Mouse (Mus musculus): Measurements from ENCODE around the gene Cntfr. TPM values are rescaled to one million over a fixed set of nuclear protein-coding genes. Genes with fewer than 3 reads are reported as not detected.

Gene Cntfr
- polyA plus RNA-seq, 1 experiment from 2014 or later, result 6.0 TPM

GRCm38 (mm10) chr4:41639214-41639841 is 57.6 kb downstream of the Cntfr start:
- H3K4me1 ChIP-seq (replicated peaks; ENCODE audit: control insufficient read depth, insufficient read depth, low read length), result peaks cover 11% of the 10 kb centered on the region
- peak overlapping the region; percentile 54 for H3K4me3 ChIP-seq (ENCODE audit: low read depth, low read length)
- peaks cover 19% of the 10 kb centered on the region for H3K27me3 ChIP-seq (replicated peaks; ENCODE audit: control insufficient read depth, insufficient read depth, low read length)
- peak overlapping the region; percentile 68 for H3K9ac ChIP-seq (ENCODE audit: low read depth, low read length)
- no peaks in the 10 kb centered on the region for H3K36me3 ChIP-seq (ENCODE audit: control insufficient read depth, insufficient read depth, low read length)
- DNase-seq (ENCODE audit: low spot score), result no peak
- 0 out of 2 replicates have a peak, but pooled peaks have one; percentile 6 for ATAC-seq (replicated peaks; ENCODE audit: low FRiP score)
- H3K9me3 ChIP-seq (ENCODE audit: control insufficient read depth, low read length), result no peaks in the 10 kb centered on the region
- peak overlapping the region; percentile 90 for H3K4me2 ChIP-seq
- WGBS, result 19% methylated on average over 10 of the region's 10 CpGs
- no peak overlapping the region for H3K27ac ChIP-seq (ENCODE audit: low read depth, low read length)

DNA sequence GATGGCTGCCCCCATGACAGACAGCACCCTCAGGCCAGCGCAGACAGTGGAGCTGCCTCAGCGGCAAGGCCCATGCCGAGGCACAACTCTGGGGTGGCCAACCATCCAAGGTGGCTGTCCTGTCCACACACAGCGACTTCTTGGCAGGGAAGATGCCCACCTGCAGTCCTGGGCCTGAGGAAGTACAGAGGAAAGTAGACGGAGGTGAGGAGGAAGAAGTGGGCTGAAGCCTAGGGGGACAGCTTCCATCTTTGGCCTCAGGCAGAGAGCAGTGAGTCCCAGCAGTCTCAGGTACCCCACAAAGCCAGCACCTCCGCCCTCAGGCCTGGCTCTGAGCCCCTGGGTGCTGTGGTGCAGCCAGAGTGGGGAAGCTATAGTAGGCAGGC is 58.1 kb downstream of the Cntfr start:
- no peak for ATAC-seq (replicated peaks; ENCODE audit: low FRiP score)
- no peak overlapping the region for H3K4me2 ChIP-seq

GRCm38 (mm10) chr4:41638186-41638731 is 58.6 kb downstream of the Cntfr start:
- Histone ChIP-seq H3K4me2 (no peak overlapping the region), H3K9ac (ENCODE audit: low read depth, low read length) (no peak overlapping the region), H3K27me3 (replicated peaks; ENCODE audit: control insufficient read depth, insufficient read depth, low read length) (peaks cover 19% of the 10 kb centered on the region), H3K9me3 (ENCODE audit: control insufficient read depth, low read length) (no peaks in the 10 kb centered on the region), H3K27ac (ENCODE audit: low read depth, low read length) (no peak overlapping the region), H3K4me3 (ENCODE audit: low read depth, low read length) (no peak overlapping the region), H3K36me3 (ENCODE audit: control insufficient read depth, insufficient read depth, low read length) (no peaks in the 10 kb centered on the region; the same call in 1 of the 2 replicates), H3K4me1 (replicated peaks; ENCODE audit: control insufficient read depth, insufficient read depth, low read length) (peaks cover 11% of the 10 kb centered on the region)
- ATAC-seq (replicated peaks; ENCODE audit: low FRiP score), result no peak
- 86% methylated on average over 10 of the region's 10 CpGs for WGBS
- DNase-seq (ENCODE audit: low spot score), result no peak

More for the DNA sequence above, 58.1 kb downstream of the Cntfr start:
- 69% methylated on average over 6 of the region's 6 CpGs for WGBS
- no peak for DNase-seq (ENCODE audit: low spot score)
- peaks cover 19% of the 10 kb centered on the region for H3K27me3 ChIP-seq (replicated peaks; ENCODE audit: control insufficient read depth, insufficient read depth, low read length)
- H3K9ac ChIP-seq (ENCODE audit: low read depth, low read length), result no peak overlapping the region
- H3K27ac ChIP-seq (ENCODE audit: low read depth, low read length), result no peak overlapping the region
- H3K4me1 ChIP-seq (replicated peaks; ENCODE audit: control insufficient read depth, insufficient read depth, low read length), result peaks cover 11% of the 10 kb centered on the region
- no peaks in the 10 kb centered on the region for H3K9me3 ChIP-seq (ENCODE audit: control insufficient read depth, low read length)
- no peak overlapping the region for H3K4me3 ChIP-seq (ENCODE audit: low read depth, low read length)
- H3K36me3 ChIP-seq (ENCODE audit: control insufficient read depth, insufficient read depth, low read length), result no peaks in the 10 kb centered on the region

- Histone ChIP-seq H3K9ac (ENCODE audit: low read depth, low read length) (no peak overlapping the region), H3K4me2 (no peak overlapping the region; the same call in 1 of the 2 replicates), H3K9me3 (ENCODE audit: control insufficient read depth, low read length) (no peaks in the 10 kb centered on the region), H3K4me1 (replicated peaks; ENCODE audit: control insufficient read depth, insufficient read depth, low read length) (peaks cover 11% of the 10 kb centered on the region), H3K36me3 (ENCODE audit: control insufficient read depth, insufficient read depth, low read length) (no peaks in the 10 kb centered on the region; the same call in 1 of the 2 replicates), H3K27me3 (replicated peaks; ENCODE audit: control insufficient read depth, insufficient read depth, low read length) (peaks cover 19% of the 10 kb centered on the region), H3K27ac (ENCODE audit: low read depth, low read length) (no peak overlapping the region), H3K4me3 (ENCODE audit: low read depth, low read length) (no peak overlapping the region)
- no peak for ATAC-seq (replicated peaks; ENCODE audit: low FRiP score)
- WGBS, result 70% methylated on average over 10 of the region's 10 CpGs
- DNase-seq (ENCODE audit: low spot score), result no peak
Observed at GRCm38 (mm10) chr4:41636882-41637635, 59.8 kb downstream of the Cntfr start.

DNA sequence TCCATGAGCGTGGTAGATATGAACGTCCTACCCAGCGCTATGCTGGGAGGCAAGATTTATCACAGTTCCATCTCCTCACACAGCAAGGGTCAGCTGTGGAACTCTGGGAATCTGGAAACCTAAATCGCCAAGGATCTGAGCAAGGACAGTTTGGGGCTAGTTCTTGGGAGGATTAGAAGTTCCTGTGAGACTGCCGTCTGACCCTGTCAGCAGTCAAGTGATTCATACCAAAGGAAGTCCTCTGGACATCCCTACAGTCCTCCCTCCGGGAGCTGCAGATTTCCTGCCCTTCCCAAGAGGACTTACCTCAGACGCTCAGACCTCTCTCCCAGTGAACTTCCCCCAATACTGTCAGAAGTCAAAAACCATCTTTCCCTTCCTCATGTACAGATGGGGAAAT is 60.5 kb downstream of the Cntfr start:
- Histone ChIP-seq H3K4me2 (no peak overlapping the region), H3K9me3 (ENCODE audit: control insufficient read depth, low read length) (no peaks in the 10 kb centered on the region), H3K9ac (ENCODE audit: low read depth, low read length) (no peak overlapping the region), H3K27ac (ENCODE audit: low read depth, low read length) (no peak overlapping the region), H3K4me3 (ENCODE audit: low read depth, low read length) (no peak overlapping the region), H3K4me1 (replicated peaks; ENCODE audit: control insufficient read depth, insufficient read depth, low read length) (peaks cover 15% of the 10 kb centered on the region), H3K27me3 (replicated peaks; ENCODE audit: control insufficient read depth, insufficient read depth, low read length) (peaks cover 19% of the 10 kb centered on the region), H3K36me3 (ENCODE audit: control insufficient read depth, insufficient read depth, low read length) (no peaks in the 10 kb centered on the region; the same call in 1 of the 2 replicates)
- WGBS, result 32% methylated on average over 7 of the region's 7 CpGs
- DNase-seq (ENCODE audit: low spot score) (no peak), ATAC-seq (replicated peaks; ENCODE audit: low FRiP score) (no peak)

DNA sequence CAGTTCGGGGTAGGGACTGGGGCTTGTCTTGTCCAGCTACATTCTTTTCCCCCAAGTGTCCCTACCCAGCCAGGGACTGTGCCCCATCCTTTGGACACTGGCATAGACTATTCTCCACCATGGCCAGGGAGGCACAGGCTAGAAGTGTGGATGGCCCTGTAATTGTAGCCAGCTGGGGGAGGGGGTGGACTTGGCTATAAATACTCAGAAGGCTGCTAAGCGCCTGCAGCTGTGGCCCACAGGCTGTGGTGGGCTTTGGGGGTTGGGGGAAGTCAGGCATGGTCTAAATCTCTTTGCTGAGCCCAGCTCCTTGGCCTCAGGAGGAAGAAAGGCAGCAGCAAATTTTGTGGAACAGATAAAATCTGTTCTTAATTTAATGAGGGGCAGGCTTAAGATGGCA is 61.0 kb downstream of the Cntfr start:
- Histone ChIP-seq H3K27me3 (replicated peaks; ENCODE audit: control insufficient read depth, insufficient read depth, low read length) (peaks cover 19% of the 10 kb centered on the region), H3K9me3 (ENCODE audit: control insufficient read depth, low read length) (no peaks in the 10 kb centered on the region), H3K36me3 (ENCODE audit: control insufficient read depth, insufficient read depth, low read length) (no peaks in the 10 kb centered on the region; the same call in 1 of the 2 replicates), H3K9ac (ENCODE audit: low read depth, low read length) (no peak overlapping the region), H3K4me2 (no peak overlapping the region), H3K27ac (ENCODE audit: low read depth, low read length) (no peak overlapping the region), H3K4me1 (replicated peaks; ENCODE audit: control insufficient read depth, insufficient read depth, low read length) (peaks cover 18% of the 10 kb centered on the region), H3K4me3 (ENCODE audit: low read depth, low read length) (no peak overlapping the region)
- DNase-seq (ENCODE audit: low spot score) (no peak), ATAC-seq (replicated peaks; ENCODE audit: low FRiP score) (no peak)
- whole genome bisulfite sequencing, result 52% methylated on average over 2 of the region's 2 CpGs

- H3K9me3 ChIP-seq (ENCODE audit: control insufficient read depth, low read length), result no peaks in the 10 kb centered on the region
- no peak overlapping the region for H3K27ac ChIP-seq (ENCODE audit: low read depth, low read length)
- H3K4me3 ChIP-seq (ENCODE audit: low read depth, low read length), result no peak overlapping the region
- H3K4me2 ChIP-seq, result no peak overlapping the region
- 61% methylated on average over 8 of the region's 8 CpGs for WGBS
- peaks cover 14% of the 10 kb centered on the region for H3K4me1 ChIP-seq (replicated peaks; ENCODE audit: control insufficient read depth, insufficient read depth, low read length)
- ATAC-seq (replicated peaks; ENCODE audit: low FRiP score), result no peak
- peaks cover 19% of the 10 kb centered on the region for H3K27me3 ChIP-seq (replicated peaks; ENCODE audit: control insufficient read depth, insufficient read depth, low read length)
- no peak for DNase-seq (ENCODE audit: low spot score)
- H3K36me3 ChIP-seq (ENCODE audit: control insufficient read depth, insufficient read depth, low read length), result no peaks in the 10 kb centered on the region; the same call in 1 of the 2 replicates
- H3K9ac ChIP-seq (ENCODE audit: low read depth, low read length), result no peak overlapping the region
Observed at GRCm38 (mm10) chr4:41635224-41635623, 61.7 kb downstream of the Cntfr start.

DNA sequence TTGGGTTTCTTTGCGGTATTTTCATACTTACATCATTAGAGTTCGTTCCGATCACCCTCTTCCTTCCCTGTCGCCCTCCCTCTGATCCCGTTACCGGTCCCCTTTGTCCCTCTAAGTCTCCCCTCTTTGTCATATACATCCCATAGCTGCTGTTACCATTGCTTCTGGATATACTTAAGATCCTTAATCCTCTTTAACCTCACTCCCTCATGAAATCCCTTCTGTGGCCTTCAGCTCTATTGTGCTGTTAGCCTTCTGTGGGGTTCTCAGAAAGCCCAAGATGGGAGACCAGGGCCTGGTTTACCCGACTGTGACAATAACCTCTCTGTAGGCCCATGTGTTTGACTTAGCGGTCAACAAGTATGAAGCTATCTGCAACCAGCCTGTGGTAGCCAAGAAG is 62.3 kb downstream of the Cntfr start:
- 93% methylated on average over 8 of the region's 8 CpGs for WGBS

More for the DNA sequence above, 62.3 kb downstream of the Cntfr start:
- peaks cover 12% of the 10 kb centered on the region for H3K4me1 ChIP-seq (replicated peaks; ENCODE audit: control insufficient read depth, insufficient read depth, low read length)
- ATAC-seq (replicated peaks; ENCODE audit: low FRiP score) (no peak), DNase-seq (ENCODE audit: low spot score) (no peak)
- no peaks in the 10 kb centered on the region; the same call in 1 of the 2 replicates for H3K36me3 ChIP-seq (ENCODE audit: control insufficient read depth, insufficient read depth, low read length)
- H3K27me3 ChIP-seq (replicated peaks; ENCODE audit: control insufficient read depth, insufficient read depth, low read length), result peaks cover 19% of the 10 kb centered on the region
- no peak overlapping the region for H3K9ac ChIP-seq (ENCODE audit: low read depth, low read length)
- no peaks in the 10 kb centered on the region for H3K9me3 ChIP-seq (ENCODE audit: control insufficient read depth, low read length)
- no peak overlapping the region for H3K4me2 ChIP-seq
- no peak overlapping the region for H3K4me3 ChIP-seq (ENCODE audit: low read depth, low read length)
- no peak overlapping the region for H3K27ac ChIP-seq (ENCODE audit: low read depth, low read length)
